Mouse (Mus musculus) layer of hippocampus, adult 9-10 months (tissue): Measurements from ENCODE around the gene Psmb9.
A peak's percentile ranks its signal among the peaks of the same experiment; 100 is the strongest.
"Not testable (repeated sequence)": the region's sequence is repeated elsewhere in the genome, so short reads cannot be mapped to it uniquely, and the experiment has no call there.

Source experiments
- DNase-seq: peaks from one replicate; pipeline ENCODE4 v3.0.0; 2022; ENCODE audit warnings: low spot score

Gene Psmb9

DNA sequence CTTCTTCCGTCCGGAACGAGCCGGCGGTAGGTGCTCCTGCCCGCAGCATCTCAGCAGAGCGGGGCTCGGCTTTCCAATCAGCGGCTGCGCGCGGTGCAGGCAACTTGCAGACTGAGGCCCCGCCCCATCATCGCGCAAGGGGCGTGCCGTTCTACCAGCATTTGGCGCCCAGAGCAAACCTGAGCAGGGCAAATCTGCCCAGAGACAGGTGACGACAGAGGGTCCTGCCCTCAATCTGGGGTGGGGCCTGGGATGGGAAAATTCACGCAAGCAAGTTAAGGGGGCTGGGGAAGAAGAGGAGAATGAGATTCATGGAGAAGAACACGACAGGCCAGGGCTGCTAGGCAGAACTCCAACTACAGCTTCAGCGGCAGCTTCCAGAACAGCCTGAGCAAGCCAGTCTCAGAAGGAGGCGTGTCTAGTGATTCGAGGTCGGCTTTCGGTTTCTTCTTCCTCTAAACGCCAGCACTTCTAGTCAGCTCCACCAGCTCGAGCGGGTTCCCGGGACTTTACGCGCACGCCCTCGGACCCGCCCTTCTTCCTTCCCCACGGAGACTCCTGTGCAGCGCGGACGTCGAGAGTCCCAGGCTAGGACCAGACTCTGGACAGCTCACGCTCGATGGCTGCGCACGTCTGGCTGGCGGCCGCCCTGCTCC lies at the start of gene Psmb9, which contains the start of gene Tap1:
Gene Psmb9 (minus strand): TSS at position 504 of the 656 bp plus-strand sequence.
Gene Tap1 (plus strand): TSS at position 293 of the 656 bp plus-strand sequence.
- peak; percentile 94 for DNase-seq

- DNase-seq, result no peak
Observed at GRCm38 (mm10) chr17:34236691-34237090, 49.1 kb upstream of the Psmb9 start.

- peak; percentile 76 for DNase-seq
Observed at GRCm38 (mm10) chr17:34234926-34235325, 47.4 kb upstream of the Psmb9 start.

GRCm38 (mm10) chr17:34232021-34232420 lies 44.5 kb upstream of the Psmb9 start:
- not testable (repeated sequence) for DNase-seq

GRCm38 (mm10) chr17:34230971-34231370 lies 43.4 kb upstream of the Psmb9 start:
- DNase-seq, result not testable (repeated sequence)

DNA sequence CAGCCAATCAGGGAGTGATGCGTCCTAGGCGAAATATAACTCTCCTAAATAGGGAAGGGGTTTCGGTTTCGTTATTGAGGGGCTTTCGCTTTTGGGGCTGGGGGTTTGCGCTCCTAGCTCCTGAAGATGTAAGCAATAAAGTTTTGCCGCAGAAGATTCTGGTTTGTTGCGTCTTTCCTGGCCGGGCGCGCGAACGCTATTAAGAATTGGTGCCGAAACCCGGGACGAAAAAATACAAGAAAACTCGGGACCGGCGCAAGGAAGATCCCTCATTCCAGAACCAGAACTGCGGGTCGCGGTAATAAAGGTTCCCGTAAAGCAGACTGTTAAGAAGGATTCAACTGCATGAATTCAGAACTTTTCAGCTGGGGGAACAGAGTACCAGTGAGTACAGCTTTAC lies 38.3 kb upstream of the Psmb9 start:
- DNase-seq, result not testable (repeated sequence)

DNA sequence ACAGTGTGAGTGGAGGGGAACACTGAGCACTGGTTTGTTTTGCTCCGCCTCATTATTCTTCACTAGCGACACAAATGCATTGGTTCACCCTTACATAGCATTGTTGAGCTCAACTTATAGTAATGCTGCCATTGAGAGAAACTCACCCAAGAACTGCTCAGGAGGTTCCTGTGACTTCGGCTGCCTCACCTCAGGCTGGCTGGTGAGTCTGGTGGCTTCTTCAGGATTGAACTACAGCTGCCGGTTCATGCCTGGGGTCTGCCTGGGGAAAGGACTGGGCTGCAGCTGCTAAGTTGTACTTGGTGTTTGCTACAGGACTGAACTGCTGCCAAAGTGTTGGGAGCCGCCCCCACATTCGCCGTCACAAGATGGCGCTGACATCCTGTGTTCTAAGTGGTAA lies 37.9 kb upstream of the Psmb9 start:
- no peak for DNase-seq

DNA sequence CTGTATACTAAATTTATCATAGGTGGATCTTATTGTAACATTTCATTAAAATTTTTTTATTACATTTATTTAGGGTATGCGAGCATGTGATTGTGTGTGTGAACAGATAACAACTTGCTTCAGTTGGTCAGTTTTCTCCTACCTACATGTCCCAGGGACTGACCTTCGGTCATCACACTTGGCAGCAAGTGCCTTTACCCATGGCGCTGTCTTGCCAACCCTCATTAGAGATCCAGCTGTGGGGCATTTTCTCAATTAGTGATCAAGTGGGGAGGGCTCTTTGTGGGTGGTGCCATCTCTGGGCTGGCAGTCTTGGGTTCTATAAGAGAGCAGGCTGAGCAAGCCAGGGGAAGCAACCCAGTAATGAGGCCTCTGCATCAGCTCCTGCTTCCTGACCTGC lies 37.3 kb upstream of the Psmb9 start:
- DNase-seq, result no peak

- DNase-seq, result not testable (repeated sequence)
Observed at GRCm38 (mm10) chr17:34220401-34220800, 32.8 kb upstream of the Psmb9 start.

DNA sequence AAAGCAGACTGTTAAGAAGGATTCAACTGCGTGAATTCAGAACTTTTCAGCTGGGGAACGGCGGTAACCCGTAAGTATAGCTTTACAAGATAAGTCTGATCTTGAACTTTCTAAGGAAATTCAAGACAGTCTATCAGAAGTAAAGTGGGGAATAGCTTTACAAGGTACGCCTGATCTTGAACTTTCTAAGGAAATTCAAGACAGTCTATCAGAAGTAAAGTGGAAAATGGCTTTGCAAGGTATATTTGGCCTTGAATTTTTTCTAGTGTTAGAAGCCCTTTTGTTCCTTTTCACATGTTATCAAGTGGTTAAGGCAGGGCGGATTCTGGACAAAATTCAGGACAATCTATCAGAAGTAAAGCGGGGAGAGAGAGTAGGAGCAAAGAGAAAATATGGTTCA lies 32.2 kb upstream of the Psmb9 start:
- peak; percentile 76 for DNase-seq

GRCm38 (mm10) chr17:34219096-34219495 lies 31.5 kb upstream of the Psmb9 start:
- DNase-seq, result not testable (repeated sequence)

GRCm38 (mm10) chr17:34218675-34219074 lies 31.1 kb upstream of the Psmb9 start:
- DNase-seq, result no peak

DNA sequence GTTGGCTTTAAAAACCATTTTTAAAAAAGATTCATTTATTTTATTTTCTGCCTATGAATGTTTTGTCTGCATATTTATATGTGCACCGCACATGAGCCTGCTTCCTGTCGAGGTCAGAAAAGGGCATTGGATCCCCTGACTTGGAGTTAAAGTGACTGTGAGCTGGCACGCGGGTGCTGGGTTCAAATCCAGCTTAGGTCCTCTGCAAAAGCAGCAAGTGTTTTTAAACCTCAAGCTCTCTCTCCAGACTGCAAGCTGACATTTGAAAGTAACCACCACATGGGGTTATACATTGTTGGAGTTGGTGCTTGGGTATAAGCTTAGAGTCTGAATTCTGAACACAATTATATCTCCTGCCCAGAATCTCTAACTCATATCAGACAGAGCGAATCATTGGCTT lies 30.4 kb upstream of the Psmb9 start:
- no peak for DNase-seq

DNA sequence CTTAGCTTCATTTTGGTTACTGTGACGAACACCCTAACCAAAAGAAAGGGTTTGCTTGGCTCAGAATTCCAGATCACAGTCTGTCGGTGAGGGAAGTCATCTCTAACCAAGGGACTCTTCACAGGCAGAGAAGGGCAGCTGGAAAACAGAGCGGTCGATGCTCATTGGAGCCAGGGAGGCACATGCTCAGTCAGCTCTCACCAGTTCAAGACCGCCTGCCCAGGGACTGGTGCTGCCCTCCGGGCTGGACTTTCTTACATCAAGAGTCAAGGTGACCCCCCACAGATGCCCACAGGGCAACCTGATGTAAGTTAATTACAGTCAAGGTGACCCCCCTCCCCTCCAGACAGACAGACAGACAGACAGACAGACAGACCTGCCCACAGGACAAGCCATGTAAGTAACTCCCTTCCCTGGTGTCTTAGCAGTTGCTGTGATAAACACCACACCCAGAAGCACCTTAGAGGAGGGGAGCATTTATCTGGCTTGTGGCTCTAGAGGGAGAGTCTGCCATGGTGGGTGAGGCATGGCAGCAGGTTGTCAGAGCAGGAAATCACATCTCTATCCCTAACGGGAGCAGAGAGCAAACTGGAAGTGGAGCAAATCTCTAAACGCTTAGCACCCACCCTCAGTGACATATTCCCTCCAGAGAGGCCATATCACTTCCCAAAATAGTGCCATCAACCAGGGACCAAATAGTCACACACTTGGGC lies 29.8 kb upstream of the Psmb9 start:
- no peak for DNase-seq

GRCm38 (mm10) chr17:34215176-34215575 lies 27.6 kb upstream of the Psmb9 start:
- DNase-seq, result no peak

GRCm38 (mm10) chr17:34213936-34214335 lies 26.4 kb upstream of the Psmb9 start:
- DNase-seq, result no peak

DNA sequence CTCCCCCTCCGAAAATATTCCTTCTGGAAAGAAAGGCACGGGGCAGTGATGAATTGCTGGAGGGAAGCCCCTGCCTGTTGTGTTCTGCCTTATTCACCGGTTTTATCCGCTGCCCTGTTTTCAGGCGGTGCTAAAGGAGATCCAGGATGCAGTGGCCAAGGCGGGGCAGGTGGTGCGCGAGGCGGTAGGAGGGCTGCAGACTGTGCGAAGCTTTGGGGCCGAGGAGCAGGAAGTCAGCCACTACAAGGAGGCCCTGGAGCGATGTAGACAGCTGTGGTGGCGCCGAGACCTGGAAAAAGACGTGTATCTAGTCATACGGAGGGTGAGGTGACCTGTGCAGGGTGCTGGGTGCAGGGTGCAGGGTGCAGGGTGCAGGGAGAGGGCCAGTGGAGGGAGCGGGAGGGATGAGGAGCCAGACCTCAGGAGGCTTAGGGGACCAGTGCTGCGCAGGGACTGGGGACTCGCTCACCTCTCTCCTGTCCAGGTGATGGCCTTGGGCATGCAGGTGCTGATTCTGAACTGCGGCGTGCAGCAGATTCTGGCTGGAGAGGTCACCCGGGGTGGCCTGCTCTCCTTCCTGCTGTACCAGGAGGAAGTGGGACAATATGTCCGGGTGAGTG lies 24.3 kb upstream of the Psmb9 start:
- no peak for DNase-seq

GRCm38 (mm10) chr17:34210599-34210998 lies 23.0 kb upstream of the Psmb9 start:
- DNase-seq, result no peak

- DNase-seq, result no peak
Observed at GRCm38 (mm10) chr17:34209680-34210079, 22.1 kb upstream of the Psmb9 start.

DNA sequence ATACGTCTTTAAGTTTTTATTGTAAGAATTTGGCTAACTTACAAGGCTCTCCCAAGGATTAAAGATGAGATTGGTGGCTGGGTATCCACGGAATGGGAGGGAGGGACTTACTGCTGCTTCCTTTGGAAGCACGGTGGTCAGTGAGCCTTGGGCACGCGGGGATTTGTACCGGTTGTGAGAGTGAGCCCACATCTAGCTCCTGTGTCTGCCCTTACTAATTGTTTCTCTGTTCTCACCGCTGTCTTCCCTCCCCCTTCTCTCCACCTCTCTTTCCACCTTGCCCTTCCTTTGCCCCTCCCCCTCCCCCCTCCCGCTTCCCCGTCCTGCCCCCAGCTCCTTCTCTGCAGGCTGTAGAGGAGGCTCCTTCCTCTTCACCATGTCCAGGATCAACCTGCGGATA lies 20.9 kb upstream of the Psmb9 start:
- no peak for DNase-seq

DNA sequence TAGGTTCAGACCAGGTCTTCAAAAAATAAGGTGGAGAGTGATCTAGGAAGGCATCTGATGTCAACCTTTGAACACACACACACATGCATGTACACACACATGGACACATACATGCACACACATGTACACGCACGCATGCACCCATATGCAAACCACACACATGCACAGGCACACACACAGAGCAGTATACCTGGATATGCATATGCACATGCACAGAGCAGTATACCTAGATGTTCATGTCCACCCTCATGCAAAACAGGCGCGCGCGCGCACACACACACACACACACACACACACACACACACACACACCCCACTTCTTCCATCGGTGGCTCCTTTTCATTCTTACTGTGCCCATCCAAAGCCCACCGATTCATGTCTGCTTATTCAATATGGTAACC lies 20.3 kb upstream of the Psmb9 start:
- no peak for DNase-seq

- DNase-seq, result no peak
Observed at GRCm38 (mm10) chr17:34207456-34207855, 19.9 kb upstream of the Psmb9 start.

- DNase-seq, result no peak
Observed at GRCm38 (mm10) chr17:34206731-34207130, 19.2 kb upstream of the Psmb9 start.
